Mouse (Mus musculus) heart, embryonic 12.5 days (tissue): Measurements from ENCODE around the gene Ano6. TPM values are rescaled to one million over a fixed set of nuclear protein-coding genes. Genes with fewer than 3 reads are reported as not detected.
"Not testable (repeated sequence)": the region's sequence is repeated elsewhere in the genome, so short reads cannot be mapped to it uniquely, and the experiment has no call there.

ENCODE experiments used
- ATAC-seq: fragments of 200-750 bp; cut with Nextera tagmentation; 2 replicates; pipeline ENCODE4 v1.8.0; 2017; ENCODE audit warnings: moderate TSS enrichment, moderate library complexity; ENCODE audit not compliant: insufficient number of reproducible peaks, low FRiP score
- H3K27ac ChIP-seq: fragments of 300-500 bp; sonication (generic); 2 replicates; pipeline ENCODE4 v1.5.1; 2016; ENCODE audit warnings: mild to moderate bottlenecking, moderate library complexity; ENCODE audit not compliant: poor library complexity, severe bottlenecking
- H3K27me3 ChIP-seq: fragments of 300-500 bp; sonication (generic); replicated peaks from 2 replicates; pipeline ENCODE4 v1.6.1; 2016; ENCODE audit warnings: mild to moderate bottlenecking, moderate library complexity
- H3K36me3 ChIP-seq: fragments of 300-500 bp; sonication (generic); 2 replicates; pipeline ENCODE4 v1.6.1; 2016; ENCODE audit warnings: mild to moderate bottlenecking, moderate library complexity
- H3K4me1 ChIP-seq: fragments of 300-500 bp; sonication (generic); replicated peaks from 2 replicates; pipeline ENCODE4 v1.6.1; 2016; ENCODE audit warnings: mild to moderate bottlenecking
- H3K4me2 ChIP-seq: fragments of 300-500 bp; sonication (generic); 2 replicates; pipeline ENCODE4 v1.6.1; 2016; ENCODE audit warnings: mild to moderate bottlenecking, moderate library complexity
- H3K4me3 ChIP-seq: fragments of 300-500 bp; sonication (generic); 2 replicates; pipeline ENCODE4 v1.5.1; 2016; ENCODE audit warnings: mild to moderate bottlenecking
- H3K9ac ChIP-seq: fragments of 300-500 bp; sonication (generic); 2 replicates; pipeline ENCODE4 v1.6.1; 2016; ENCODE audit warnings: mild to moderate bottlenecking, moderate library complexity
- H3K9me3 ChIP-seq: fragments of 300-500 bp; sonication (generic); replicated peaks from 2 replicates; pipeline ENCODE4 v1.6.1; 2016; ENCODE audit warnings: mild to moderate bottlenecking, moderate library complexity
- WGBS: fragments of 180-500 bp; shearing (Covaris S2); methylation state at CpG from one replicate; pipeline ENCODE4 v1.1.7; 2016; 5-methylcytosine and 5-hydroxymethylcytosine counted together
- polyA plus RNA-seq: library from polyadenylated mRNA; unstranded; fragments of >200 nt; fragmentation: Nextera tagmentation; extraction: Ambion mirVana; gene quantifications from 2 replicates; pipeline ENCODE4 v1.2.1, GENCODE M21; 2016

The Ano6 gene
- polyA plus RNA-seq, 1 experiment from 2014 or later, result 45.7 TPM

DNA sequence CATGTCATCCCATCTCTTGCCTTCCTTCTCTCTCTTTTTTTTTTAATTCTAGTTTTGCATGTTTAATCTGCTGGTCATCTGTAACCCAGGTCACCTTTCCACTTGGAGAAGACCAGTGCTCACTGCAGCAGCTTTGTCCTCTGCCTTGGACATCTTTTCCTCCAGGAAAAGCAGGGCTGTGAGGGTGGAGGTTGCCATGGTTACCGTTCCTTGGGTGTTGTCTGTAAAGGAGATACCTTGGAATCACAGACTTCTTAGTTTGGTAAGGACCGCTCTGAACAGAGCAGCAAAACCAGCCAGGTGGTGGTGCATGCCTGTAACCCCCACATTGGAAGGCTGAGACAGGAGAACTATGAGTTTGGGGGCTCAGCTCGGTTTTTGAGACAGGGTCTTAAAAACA, 26.9 kb downstream of the Ano6 start:
- Histone ChIP-seq H3K9ac (no peak overlapping the region), H3K4me3 (no peak overlapping the region), H3K27me3 (no peaks in the 10 kb centered on the region), H3K27ac (no peak overlapping the region), H3K36me3 (peaks cover 19% of the 10 kb centered on the region), H3K9me3 (no peaks in the 10 kb centered on the region), H3K4me1 (peaks cover 16% of the 10 kb centered on the region), H3K4me2 (no peak overlapping the region)
- ATAC-seq, result no peak
- WGBS, result 79% methylated on average over 3 of the region's 3 CpGs

DNA sequence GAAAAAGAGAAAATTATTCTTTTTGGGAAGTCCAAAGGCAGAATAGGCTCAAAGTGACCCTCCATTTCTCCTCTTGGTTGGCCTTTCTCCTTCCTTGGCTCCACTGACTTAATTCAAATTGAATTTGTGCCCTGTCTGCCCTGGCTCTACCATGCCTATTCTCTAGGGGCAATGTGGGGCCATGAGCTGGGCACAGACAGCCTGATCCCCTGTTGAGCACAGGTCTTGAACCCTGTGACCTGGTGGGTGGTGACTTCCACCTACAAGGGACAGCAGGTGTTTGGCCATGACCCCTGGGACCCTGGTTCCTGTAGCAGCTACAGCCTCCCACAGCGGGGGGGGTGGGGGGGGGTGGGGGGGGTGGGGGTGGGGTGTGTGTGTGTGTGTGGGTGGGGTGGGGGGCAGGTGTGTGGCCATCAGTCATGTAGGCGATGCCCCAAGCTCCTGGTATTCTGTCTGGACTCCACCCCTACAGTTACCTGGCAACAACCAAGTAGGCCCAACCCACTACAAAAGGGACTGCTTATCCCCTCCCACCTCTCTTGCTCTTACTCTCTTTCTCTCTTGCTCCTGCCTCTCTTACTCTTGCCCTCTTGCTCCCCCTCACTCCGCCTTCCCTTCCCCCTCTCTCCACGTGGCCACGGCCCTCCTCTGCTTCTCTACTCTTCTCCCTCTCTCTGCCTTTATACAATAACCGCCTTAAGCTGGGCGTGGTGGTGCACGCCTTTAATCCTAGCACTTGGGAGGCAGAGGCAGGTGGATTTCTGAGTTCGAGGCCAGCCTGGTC, 28.8 kb downstream of the Ano6 start:
- H3K4me3 ChIP-seq, result no peak overlapping the region
- WGBS, result 84% methylated on average over 9 of the region's 9 CpGs

DNA sequence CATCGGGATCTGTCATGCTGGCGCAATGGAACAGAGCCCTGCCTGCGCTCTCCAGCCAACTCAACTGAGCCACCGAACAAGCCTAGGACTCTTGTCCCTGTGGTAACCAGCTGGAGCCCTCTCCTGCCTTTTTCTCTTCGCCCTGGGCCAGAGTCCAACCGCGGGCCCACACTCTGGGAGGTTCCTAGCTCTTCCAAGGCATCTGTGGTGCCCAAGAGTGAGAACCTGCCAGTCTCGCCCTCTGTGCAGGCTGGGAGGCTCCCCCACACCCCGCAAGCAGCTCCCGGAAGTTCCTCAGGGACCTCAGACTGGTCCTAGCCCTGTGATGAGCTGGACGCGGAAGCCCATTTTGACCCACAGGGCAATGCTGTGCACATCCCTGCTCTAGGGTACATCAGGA, 29.5 kb downstream of the Ano6 start:
- Histone ChIP-seq H3K27ac (no peak overlapping the region), H3K4me1 (peaks cover 26% of the 10 kb centered on the region), H3K9me3 (0 out of 2 replicates have a peak, but pooled peaks cover 2% of the 10 kb centered on the region), H3K4me3 (no peak overlapping the region), H3K36me3 (peaks cover 12% of the 10 kb centered on the region), H3K9ac (no peak overlapping the region), H3K4me2 (no peak overlapping the region), H3K27me3 (no peaks in the 10 kb centered on the region)
- ATAC-seq, result no peak
- 89% methylated on average over 12 of the region's 12 CpGs for WGBS

More for the DNA sequence above, 28.8 kb downstream of the Ano6 start:
- Histone ChIP-seq H3K36me3 (peaks cover 10% of the 10 kb centered on the region), H3K4me1 (peaks cover 26% of the 10 kb centered on the region), H3K27me3 (no peaks in the 10 kb centered on the region), H3K27ac (no peak overlapping the region), H3K4me2 (no peak overlapping the region), H3K9me3 (no peaks in the 10 kb centered on the region), H3K9ac (no peak overlapping the region)
- no peak for ATAC-seq

GRCm38 (mm10) chr15:95820678-95821077, 30.0 kb downstream of the Ano6 start:
- H3K9ac ChIP-seq, result no peak overlapping the region
- ATAC-seq, result no peak
- H3K9me3 ChIP-seq, result 0 out of 2 replicates have a peak, but pooled peaks cover 3% of the 10 kb centered on the region
- H3K27me3 ChIP-seq, result no peaks in the 10 kb centered on the region
- H3K27ac ChIP-seq, result no peak overlapping the region
- H3K4me3 ChIP-seq, result no peak overlapping the region
- peaks cover 22% of the 10 kb centered on the region; the same call in 1 of the 2 replicates for H3K4me1 ChIP-seq
- WGBS, result 90% methylated on average over 9 of the region's 9 CpGs
- no peak overlapping the region for H3K4me2 ChIP-seq
- peaks cover 15% of the 10 kb centered on the region for H3K36me3 ChIP-seq

DNA sequence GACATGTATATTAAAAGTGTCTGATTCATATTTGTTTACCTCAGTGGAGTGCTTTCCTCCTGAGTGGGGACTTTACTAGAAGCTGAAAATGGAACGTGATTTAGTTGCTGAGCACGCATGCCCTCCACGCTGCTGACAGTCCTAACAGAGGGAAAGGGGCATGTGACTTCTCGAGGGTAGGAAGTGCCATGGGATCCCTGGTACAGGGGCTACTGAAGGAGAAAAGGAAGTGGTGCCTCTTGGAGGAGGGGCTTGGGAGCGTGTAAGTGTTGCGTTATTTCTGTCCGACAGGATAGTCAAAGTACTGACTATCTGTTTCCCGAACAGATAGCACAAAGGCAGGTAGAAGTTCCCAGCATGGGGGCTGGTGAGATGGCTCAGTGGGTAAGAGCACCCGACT, 31.5 kb downstream of the Ano6 start:
- H3K27ac ChIP-seq, result no peak overlapping the region
- no peak overlapping the region for H3K4me2 ChIP-seq
- ATAC-seq, result no peak
- no peak overlapping the region for H3K9ac ChIP-seq
- peaks cover 34% of the 10 kb centered on the region for H3K4me1 ChIP-seq
- WGBS, result 74% methylated on average over 9 of the region's 9 CpGs
- H3K9me3 ChIP-seq, result 0 out of 2 replicates have a peak, but pooled peaks cover 3% of the 10 kb centered on the region
- H3K36me3 ChIP-seq, result peaks cover 17% of the 10 kb centered on the region
- H3K27me3 ChIP-seq, result no peaks in the 10 kb centered on the region
- H3K4me3 ChIP-seq, result no peak overlapping the region

- H3K27ac ChIP-seq, result no peak overlapping the region
- H3K36me3 ChIP-seq, result peaks cover 17% of the 10 kb centered on the region
- H3K27me3 ChIP-seq, result no peaks in the 10 kb centered on the region
- no peak overlapping the region for H3K4me2 ChIP-seq
- H3K9ac ChIP-seq, result no peak overlapping the region
- H3K9me3 ChIP-seq, result 0 out of 2 replicates have a peak, but pooled peaks cover 3% of the 10 kb centered on the region
- no peak overlapping the region for H3K4me3 ChIP-seq
- peaks cover 49% of the 10 kb centered on the region for H3K4me1 ChIP-seq
- whole genome bisulfite sequencing, result 79% methylated on average over 13 of the region's 13 CpGs
- no peak for ATAC-seq
Observed at GRCm38 (mm10) chr15:95823383-95824306, 33.0 kb downstream of the Ano6 start.

GRCm38 (mm10) chr15:95826516-95826915, 35.9 kb downstream of the Ano6 start:
- Histone ChIP-seq H3K36me3 (peaks cover 7% of the 10 kb centered on the region), H3K4me3 (no peak overlapping the region), H3K4me1 (peaks cover 67% of the 10 kb centered on the region), H3K9me3 (0 out of 2 replicates have a peak, but pooled peaks cover 3% of the 10 kb centered on the region), H3K4me2 (no peak overlapping the region), H3K9ac (no peak overlapping the region), H3K27ac (no peak overlapping the region), H3K27me3 (no peaks in the 10 kb centered on the region)
- ATAC-seq, result no peak
- 74% methylated on average over 13 of the region's 13 CpGs for WGBS

DNA sequence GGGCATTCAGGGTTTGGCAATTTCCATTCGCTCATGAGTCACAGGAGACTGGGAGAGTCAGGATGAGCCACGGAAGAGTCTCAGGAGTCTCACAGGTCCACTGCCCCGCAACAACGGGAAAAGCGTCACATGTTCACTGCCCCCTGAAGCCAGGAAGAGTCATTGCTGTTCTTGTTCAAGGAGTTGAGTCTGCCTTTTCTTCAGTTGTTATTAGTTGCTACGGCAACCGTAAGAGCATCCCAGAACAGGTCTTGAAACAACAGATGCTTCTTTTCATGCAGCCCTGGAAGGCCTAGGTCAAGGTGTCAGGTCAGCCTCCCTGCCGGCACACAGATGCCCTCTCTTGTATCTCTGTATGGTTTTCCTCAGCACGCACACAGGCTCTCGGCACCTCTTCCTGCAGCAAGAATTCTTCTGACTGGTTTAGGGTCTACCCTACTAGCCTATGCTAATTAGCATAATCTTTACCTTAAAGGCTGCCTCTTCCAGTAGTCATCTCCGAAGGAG, 36.9 kb downstream of the Ano6 start:
- 43% methylated on average over 11 of the region's 11 CpGs for WGBS
- H3K4me1 ChIP-seq, result peaks cover 60% of the 10 kb centered on the region
- H3K36me3 ChIP-seq, result peaks cover 7% of the 10 kb centered on the region
- ATAC-seq, result no peak
- H3K27me3 ChIP-seq, result no peaks in the 10 kb centered on the region
- H3K4me3 ChIP-seq, result no peak overlapping the region
- H3K27ac ChIP-seq, result no peak overlapping the region
- H3K9ac ChIP-seq, result no peak overlapping the region
- H3K4me2 ChIP-seq, result no peak overlapping the region
- H3K9me3 ChIP-seq, result 0 out of 2 replicates have a peak, but pooled peaks cover 3% of the 10 kb centered on the region

GRCm38 (mm10) chr15:95828018-95828646, 37.5 kb downstream of the Ano6 start:
- H3K36me3 ChIP-seq, H3K27me3 ChIP-seq, H3K4me3 ChIP-seq, ATAC-seq, H3K4me2 ChIP-seq, H3K9ac ChIP-seq, H3K9me3 ChIP-seq, H3K27ac ChIP-seq: not testable (repeated sequence)
- H3K4me1 ChIP-seq, result peaks cover 57% of the 10 kb centered on the region
- 60% methylated on average over 8 of the region's 8 CpGs for WGBS

DNA sequence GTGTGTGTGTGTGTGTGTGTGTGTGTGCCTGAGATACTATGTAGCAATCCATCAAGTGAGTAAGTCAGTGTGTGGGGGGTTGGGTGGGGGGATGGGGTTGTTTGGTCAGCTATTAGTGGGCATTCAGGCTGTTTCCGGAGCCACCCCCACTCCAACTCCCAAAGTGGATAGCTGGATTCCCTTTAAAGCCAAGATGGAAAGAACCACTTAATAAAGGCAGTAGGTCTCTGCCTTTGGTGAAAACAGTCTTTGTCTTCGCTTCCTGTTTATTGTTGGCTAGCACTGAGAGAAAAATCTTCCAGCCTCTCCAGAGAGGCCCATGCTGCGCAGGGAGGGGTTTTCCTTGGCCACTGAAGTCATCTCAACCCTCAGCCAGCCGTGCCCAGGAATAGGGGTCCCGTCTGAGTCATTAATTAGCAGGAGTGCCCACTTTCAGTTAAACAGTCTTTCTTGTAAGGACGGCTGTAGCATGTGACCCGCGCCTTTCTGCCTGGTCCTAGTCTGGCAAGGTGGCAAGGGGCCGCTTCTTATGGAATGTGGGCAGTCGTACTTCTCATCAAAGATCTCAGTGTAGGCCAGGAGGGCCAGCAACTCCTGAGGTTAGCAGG, 38.1 kb downstream of the Ano6 start:
- no peak for ATAC-seq
- Histone ChIP-seq H3K27ac (peak overlapping the region; percentile 30), H3K4me3 (no peak overlapping the region), H3K9ac (0 out of 2 replicates have a peak overlapping the region, but pooled peaks have one; percentile 53), H3K4me2 (peak overlapping the region; percentile 4; the same call in 1 of the 2 replicates), H3K27me3 (no peaks in the 10 kb centered on the region), H3K4me1 (peaks cover 54% of the 10 kb centered on the region), H3K36me3 (peaks cover 7% of the 10 kb centered on the region), H3K9me3 (0 out of 2 replicates have a peak, but pooled peaks cover 3% of the 10 kb centered on the region)
- WGBS, result 53% methylated on average over 10 of the region's 10 CpGs
